Mouse (Mus musculus) activated CD4-positive, CD25-positive, alpha-beta regulatory T cell, adult 4 months (primary cell): ENCODE results near the gene Prss21. TPM values are rescaled to one million over a fixed set of nuclear protein-coding genes. Genes with fewer than 3 reads are reported as not detected.

Experiments used
- ATAC-seq: one replicate; pipeline ENCODE4 v1.8.0; 2017
- polyA plus RNA-seq, 2 experiments: library from polyadenylated mRNA; unstranded; fragments of 100-300 nt; shearing (Covaris generic); gene quantifications; one replicate each; pipeline ENCODE4 v1.2.1; 2017

Prss21 gene
- not detected for polyA plus RNA-seq

GRCm38 (mm10) chr17:23867756-23868155 is at the start of gene Prss21:
Gene Prss21, plus strand, starts transcription at chr17:23868056.
- no peak for ATAC-seq

DNA sequence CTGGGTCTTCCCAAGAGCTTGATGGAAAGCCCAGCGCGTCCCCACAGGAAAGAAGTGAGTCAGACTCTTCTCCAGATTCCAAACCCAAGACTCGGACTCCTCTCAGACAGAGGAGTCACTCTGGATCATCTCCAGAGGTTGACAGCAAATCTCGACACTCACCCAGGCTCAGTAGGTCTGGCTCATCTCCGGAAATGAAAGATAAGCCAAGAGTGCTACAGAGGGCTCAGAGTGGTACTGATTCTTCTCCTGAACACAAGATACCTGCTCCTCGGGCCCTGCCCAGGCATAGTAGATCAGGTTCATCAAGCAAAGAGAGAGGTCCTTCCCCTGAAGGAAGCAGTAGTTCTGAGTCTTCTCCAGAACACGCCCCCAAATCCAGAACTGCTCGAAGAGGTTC is 49.3 kb upstream of the Prss21 start:
- no peak for ATAC-seq

DNA sequence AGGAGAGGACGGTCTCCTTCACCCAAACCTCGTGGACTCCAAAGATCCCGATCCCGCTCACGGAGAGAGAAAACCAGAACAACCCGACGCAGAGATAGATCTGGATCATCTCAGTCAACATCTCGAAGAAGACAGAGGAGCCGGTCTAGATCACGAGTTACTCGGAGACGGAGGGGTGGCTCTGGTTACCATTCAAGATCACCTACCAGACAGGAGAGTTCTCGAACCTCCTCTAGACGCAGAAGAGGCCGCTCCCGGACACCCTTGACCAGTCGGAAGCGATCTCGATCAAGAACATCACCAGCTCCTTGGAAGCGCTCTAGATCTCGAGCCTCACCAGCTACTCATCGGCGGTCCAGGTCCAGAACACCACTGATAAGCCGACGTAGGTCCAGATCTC is 48.6 kb upstream of the Prss21 start:
- ATAC-seq: no peak

GRCm38 (mm10) chr17:23820731-23821130 is 47.1 kb upstream of the Prss21 start:
- ATAC-seq: no peak

GRCm38 (mm10) chr17:23822094-23822493 is 45.8 kb upstream of the Prss21 start:
- ATAC-seq: no peak

- ATAC-seq: no peak
These were observed 44.8 kb upstream of the Prss21 start for GRCm38 (mm10) chr17:23823018-23823417.

GRCm38 (mm10) chr17:23823614-23824013 is 44.2 kb upstream of the Prss21 start:
- no peak for ATAC-seq

DNA sequence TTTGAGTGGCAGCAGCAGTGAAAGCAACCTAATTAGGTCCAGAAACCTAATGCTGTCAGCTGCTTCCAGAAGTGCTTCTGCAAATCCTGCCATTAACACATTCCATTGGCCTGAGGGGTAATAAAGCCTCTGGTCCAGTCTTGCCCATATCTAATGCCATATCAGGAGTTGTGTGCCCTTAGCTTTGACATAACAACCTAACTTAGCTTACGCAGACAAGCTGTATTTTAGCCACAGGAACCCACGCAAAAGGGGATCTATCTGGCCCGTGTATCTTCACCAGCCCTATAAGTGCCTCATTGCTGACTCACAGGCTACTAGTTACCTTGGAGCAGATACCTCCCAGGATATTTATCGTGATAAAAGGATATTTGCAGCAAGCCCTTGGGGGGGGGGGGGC is 42.3 kb upstream of the Prss21 start:
- ATAC-seq: no peak

- ATAC-seq: peak; percentile 25
These were observed 39.4 kb upstream of the Prss21 start for GRCm38 (mm10) chr17:23828271-23829001.

DNA sequence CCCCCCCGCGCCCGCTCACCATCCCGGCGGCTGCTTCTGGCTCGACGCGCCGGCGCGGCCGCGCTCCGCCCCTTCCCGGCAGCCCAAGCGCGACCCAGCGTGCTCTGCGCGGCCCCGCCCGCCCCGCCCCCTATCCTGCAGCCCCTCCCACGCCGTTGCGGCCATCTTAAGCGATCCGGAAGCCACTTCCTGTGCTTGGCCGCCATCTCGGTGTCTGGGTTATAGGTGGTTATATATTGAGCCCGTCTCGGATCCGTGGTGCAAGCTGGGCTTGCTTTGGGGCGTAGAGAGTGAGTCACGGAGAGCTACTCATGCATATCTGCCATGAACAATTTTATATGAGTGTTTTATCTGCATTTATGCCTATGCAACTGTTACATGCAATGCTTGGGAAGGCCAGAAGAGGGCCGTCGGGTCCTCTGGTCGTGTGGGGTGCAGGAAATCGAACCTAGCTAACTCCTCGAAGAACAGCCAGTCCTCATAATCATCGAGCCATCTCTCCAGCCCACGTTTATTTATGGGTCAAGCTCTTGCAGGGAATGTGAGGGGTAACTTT is 38.7 kb upstream of the Prss21 start, which contains the start of gene Elob:
Elob (minus strand) TSS at position 73 of the 556 bp plus-strand sequence.
- ATAC-seq: peak; percentile 77

DNA sequence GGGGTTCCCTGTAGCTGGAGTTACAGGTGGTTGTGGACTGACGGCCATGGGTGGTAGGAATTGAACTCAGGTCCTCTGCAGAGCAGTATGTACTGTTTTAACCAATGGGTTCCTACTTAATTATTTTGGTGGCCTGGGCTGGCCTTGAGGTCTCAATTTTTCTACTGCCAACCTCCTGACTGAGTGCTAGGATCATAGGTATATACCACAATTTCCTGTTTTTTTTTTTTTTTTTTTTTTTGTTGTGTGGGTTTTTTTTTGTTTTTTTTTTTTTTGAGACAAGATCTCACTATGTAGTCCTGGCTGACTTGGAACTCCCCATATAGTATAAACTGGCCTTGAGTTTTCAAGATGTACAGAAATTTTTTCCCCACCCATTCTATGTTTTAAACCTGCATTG is 36.7 kb upstream of the Prss21 start:
- ATAC-seq: no peak

GRCm38 (mm10) chr17:23836006-23836575 is 31.8 kb upstream of the Prss21 start, which contains the start of gene Prss33:
Gene Prss33, minus strand, starts transcription at chr17:23836056.
- ATAC-seq: no peak

DNA sequence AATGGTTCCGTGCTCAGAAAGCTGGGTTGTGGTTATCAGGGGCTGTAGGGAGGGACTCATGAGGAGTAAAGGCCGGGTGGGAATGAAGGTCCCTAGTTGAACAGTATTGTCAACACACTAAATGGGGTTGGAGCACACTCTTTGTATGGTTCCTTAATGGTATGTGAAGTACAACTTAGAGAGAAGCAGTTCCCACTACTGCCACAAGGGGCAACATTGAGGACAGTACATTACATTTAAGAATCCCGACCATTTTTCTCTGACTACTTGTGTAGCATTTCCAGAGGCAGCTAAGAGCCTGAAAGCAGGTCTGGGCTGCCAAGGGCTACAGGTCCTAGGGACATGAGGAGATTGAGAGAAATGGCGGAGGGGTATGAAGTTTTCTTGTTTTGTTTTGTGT is 26.7 kb upstream of the Prss21 start:
- no peak for ATAC-seq

- peak; percentile 7 for ATAC-seq
These were observed 24.6 kb upstream of the Prss21 start for GRCm38 (mm10) chr17:23843141-23843811.

DNA sequence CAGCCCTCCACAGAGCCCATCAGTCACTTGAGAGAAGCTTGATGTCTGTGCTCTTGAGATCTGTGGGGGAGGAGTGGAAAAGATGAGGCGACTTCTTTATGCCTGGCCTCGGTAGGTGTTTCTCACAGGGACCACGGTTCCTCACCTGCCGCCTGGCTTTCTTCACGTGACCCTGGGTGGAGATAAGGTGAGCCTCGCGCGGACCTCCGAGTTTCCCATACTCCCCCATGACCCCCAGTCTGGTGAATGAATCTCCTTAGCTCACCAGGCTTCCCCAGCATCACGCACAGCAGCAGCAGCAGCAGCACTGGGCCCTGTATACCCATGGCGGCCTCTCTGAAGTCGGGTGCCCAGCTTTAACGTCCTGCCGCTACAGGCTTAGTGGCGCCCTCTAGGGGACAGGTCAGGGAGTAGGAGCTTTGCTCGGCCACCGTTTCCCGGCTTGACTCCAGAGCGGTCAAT is 24.0 kb upstream of the Prss21 start, which contains the start of the genes Prss32 and Prss41:
Prss32 (plus strand) TSS at position 44 of the 462 bp plus-strand sequence.
Prss41 (minus strand) TSS at position 361 of the 462 bp plus-strand sequence.
- ATAC-seq: peak; percentile 93

DNA sequence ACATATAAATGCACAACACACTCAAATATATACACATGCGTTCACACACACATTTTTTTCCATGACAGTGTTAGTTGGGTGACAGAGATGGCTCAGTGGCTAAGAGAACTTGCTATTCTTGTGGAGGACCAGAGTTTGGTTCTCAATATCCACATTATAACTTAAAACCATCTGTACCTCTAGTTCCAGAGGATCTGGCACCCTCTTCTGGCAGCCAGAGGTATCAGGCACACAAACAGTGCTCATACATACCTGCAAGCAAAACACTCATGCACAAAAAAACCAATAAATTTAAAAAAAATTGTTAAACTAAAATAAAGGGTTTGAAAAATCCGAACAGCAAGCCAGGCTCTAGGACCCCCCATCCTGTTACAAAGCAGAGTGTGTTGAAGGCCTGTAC is 17.8 kb upstream of the Prss21 start:
- no peak for ATAC-seq

- ATAC-seq: peak; percentile 40
These were observed 16.8 kb upstream of the Prss21 start for GRCm38 (mm10) chr17:23850853-23851749.

GRCm38 (mm10) chr17:23853292-23853691 is 14.6 kb upstream of the Prss21 start:
- ATAC-seq: no peak

GRCm38 (mm10) chr17:23854229-23854765 is 13.6 kb upstream of the Prss21 start:
- no peak for ATAC-seq

GRCm38 (mm10) chr17:23857193-23857592 is 10.7 kb upstream of the Prss21 start:
- ATAC-seq: no peak

GRCm38 (mm10) chr17:23857913-23858312 is 9.9 kb upstream of the Prss21 start:
- no peak for ATAC-seq

DNA sequence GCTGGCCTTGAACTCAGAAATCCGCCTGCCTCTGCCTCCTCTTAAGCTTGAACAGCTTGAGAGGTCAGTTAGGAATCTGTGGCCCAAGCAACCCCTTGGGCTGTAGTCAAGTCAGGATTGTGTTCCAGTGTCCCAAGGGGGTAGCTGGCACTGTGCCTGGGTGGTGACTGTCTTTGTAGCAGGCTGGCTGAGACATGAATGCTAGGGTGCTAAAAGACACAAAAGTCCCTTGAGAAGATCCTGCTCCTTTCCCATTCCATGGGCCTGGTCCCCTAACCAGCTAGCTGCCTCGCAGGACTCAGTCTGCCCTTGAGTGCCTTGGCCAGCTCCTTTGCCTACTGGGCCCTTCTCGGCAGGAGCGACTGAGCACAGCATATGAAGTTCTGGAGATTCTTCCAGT is 4.9 kb upstream of the Prss21 start:
- ATAC-seq: no peak
